Mouse (Mus musculus): ENCODE data around the gene Ceacam14. TPM values are rescaled to one million over a fixed set of nuclear protein-coding genes. Genes with fewer than 3 reads are reported as not detected.

Ceacam14 gene
- polyA plus RNA-seq (2015; fragmentation: Nextera tagmentation; extraction: Ambion mirVana) = not detected in 2 replicates

DNA sequence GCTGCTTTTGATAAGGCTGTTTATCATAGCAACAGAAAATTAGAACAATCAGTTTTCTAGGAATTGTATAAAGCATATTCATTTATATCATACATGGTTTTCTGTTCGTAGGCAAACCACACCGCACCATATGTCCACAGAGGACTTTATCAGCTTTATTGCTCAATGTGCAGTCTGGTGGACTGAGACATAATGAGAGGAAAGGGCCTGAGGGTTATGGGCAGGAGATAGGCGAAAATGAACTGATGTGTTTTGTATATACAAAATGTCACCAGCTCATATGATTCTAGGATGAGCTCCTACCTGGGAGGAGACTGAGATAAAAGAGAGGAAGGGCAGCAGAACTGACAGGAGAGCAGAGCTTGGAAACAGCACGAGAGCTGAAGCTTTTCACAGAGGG lies at the start of gene Ceacam14:
TSS of gene Ceacam14 (plus strand) at position 301 of the 400 bp plus-strand sequence.
- no peak for ATAC-seq
- Histone ChIP-seq H3K9ac (ENCODE audit: low read depth, low read length) (no peak within 1 kb of the TSS), H3K9me3 (replicated peaks; ENCODE audit: control insufficient read depth, low read length, poor library complexity, severe bottlenecking) (peaks cover 48% of the 10 kb centered on the region), H3K4me1 (ENCODE audit: control insufficient read depth, insufficient read depth, low read length) (no peaks in the 10 kb centered on the region), H3K27me3 (ENCODE audit: control insufficient read depth, insufficient read depth, low read depth, low read length) (no peaks in the 10 kb centered on the region), H3K4me3 (ENCODE audit: low read depth, low read length) (no peak within 1 kb of the TSS), H3K36me3 (ENCODE audit: control insufficient read depth, insufficient read depth, low read length) (no peaks in the 10 kb centered on the region), H3K4me2 (ENCODE audit: low read length) (no peak within 1 kb of the TSS), H3K27ac (ENCODE audit: low read length) (no peak within 1 kb of the TSS)
- 69% methylated on average over 4 of the region's 4 CpGs for WGBS

Other genes with a start within 250 kb of the Ceacam14 start
- gene Ceacam5, start 99.4 kb upstream of the Ceacam14 start, polyA plus RNA-seq (2015; fragmentation: Nextera tagmentation; extraction: Ambion mirVana) = not detected in 2 replicates
- gene Gm5155, start 59.1 kb downstream of the Ceacam14 start, polyA plus RNA-seq (2015; fragmentation: Nextera tagmentation; extraction: Ambion mirVana) = not detected in 2 replicates
- gene Ceacam11, start 159.5 kb downstream of the Ceacam14 start, polyA plus RNA-seq (2015; fragmentation: Nextera tagmentation; extraction: Ambion mirVana) = not detected in 2 replicates
- not detected in 2 replicates for gene Ceacam13, start 197.3 kb downstream of the Ceacam14 start, polyA plus RNA-seq (2015; fragmentation: Nextera tagmentation; extraction: Ambion mirVana)